Mouse (Mus musculus) monocyte, adult 5-6 weeks (primary cell): Measurements from ENCODE around the gene Hcar2. TPM values are rescaled to one million over a fixed set of nuclear protein-coding genes. Genes with fewer than 3 reads are reported as not detected.

ENCODE experiments used
- ATAC-seq: fragments of 153-309, 156-312 bp; replicated peaks from 2 replicates; pipeline ENCODE4 v1.8.0; 2017; ENCODE audit warnings: mild to moderate bottlenecking; ENCODE audit not compliant: low TSS enrichment, insufficient number of reproducible peaks, severe bottlenecking, poor library complexity, low FRiP score
- total RNA-seq: library from RNA; stranded (forward); fragments of 200-1000, 200-491, 200-594 nt; gene quantifications from 3 replicates; pipeline ENCODE4 v1.2.3, GENCODE M21; 2017

The Hcar2 gene
- total RNA-seq = 9.9 to 15.4 TPM (median 9.9 TPM) in 3 replicates

- peak; percentile 92 for ATAC-seq
Observed at GRCm38 (mm10) chr5:123865365-123865764, at the start of gene Hcar2. TSS of gene Hcar2 (minus strand) at chr5:123865499.

GRCm38 (mm10) chr5:123914852-123915251 lies 49.6 kb upstream of the Hcar2 start:
- no peak for ATAC-seq

GRCm38 (mm10) chr5:123907631-123907977 lies 42.3 kb upstream of the Hcar2 start:
- no peak for ATAC-seq

DNA sequence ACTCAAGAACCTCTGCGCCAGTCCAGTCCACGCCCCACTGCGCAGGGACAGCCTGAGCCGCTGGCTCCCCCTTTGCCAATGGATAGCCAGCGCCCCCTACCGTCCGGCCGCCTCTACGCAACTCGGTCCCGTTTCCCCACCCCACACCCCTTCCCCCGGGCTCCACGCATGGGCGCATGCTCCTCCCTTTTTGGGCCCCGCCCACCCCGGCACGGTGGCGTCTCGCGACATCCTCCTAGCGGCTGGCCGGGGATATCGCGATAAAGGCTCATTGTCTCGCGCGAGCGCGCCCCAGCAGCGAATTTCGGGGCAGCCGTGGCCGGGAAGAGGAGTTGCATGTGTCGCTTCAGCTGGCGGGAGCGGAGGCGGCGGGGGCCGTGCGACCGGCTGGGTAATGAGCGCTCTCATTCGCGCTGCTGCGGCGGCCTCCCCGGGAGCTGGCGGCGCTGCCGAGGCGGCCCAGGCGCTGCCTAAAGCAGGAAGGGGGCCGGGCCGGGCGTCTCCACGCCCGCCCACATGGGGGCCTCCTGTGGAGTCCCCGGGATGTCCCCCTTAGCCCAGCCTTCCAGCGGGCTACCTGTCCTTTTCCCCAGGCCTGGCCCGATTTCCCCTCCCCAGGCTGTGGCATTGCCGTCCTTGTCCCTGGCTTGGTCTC lies 41.8 kb upstream of the Hcar2 start, which contains the start of gene Denr:
Gene Denr (plus strand): TSS at position 200 of the 655 bp plus-strand sequence.
- peak; percentile 91 for ATAC-seq

DNA sequence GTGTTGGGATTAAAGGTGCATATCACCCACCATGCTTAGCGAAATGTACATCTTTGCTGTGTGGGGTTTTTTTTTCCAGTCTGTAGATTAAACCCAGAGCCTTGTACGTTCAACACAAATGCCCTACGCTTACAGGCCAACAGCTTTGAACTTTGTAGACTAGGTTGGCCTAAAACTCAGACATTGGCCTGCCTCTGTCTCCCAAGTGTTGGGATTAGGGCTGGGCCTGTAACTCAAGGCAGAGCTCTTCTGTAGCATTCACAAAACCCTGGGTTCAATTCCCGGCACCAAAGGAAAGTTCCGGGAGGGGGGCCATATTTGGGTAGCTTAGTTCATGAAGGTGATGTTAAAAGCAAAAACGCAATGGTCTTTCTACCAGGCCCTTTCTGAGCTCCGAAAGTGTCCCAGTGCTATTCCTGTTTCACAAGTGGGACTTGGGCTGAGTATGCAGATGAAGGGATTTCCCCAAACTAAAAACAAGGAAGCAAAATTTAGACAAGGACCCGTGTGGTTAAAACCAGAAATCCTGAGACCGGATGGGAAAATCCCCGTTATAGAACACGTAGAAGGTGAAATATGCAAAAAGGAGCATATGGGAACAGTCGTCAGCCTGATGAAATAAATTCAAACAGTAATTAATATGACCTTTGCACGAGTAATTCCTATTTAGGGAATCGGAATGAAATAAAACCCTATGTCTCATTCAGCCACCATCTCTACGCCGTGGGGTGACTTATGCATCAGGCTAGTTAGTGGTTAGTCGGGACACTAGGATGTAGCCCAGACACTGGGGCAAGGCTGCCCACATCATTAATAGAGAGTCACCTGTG lies 41.1 kb upstream of the Hcar2 start:
- no peak; the same call in 1 of the 2 replicates for ATAC-seq

- no peak for ATAC-seq
Observed at GRCm38 (mm10) chr5:123904059-123904672, 38.9 kb upstream of the Hcar2 start.

GRCm38 (mm10) chr5:123897352-123897751 lies 32.1 kb upstream of the Hcar2 start:
- ATAC-seq = peak; percentile 92

- ATAC-seq = no peak
Observed at GRCm38 (mm10) chr5:123896395-123896794, 31.1 kb upstream of the Hcar2 start.

GRCm38 (mm10) chr5:123893520-123893919 lies 28.2 kb upstream of the Hcar2 start:
- 0 out of 2 replicates have a peak, but pooled peaks have one; percentile 34 for ATAC-seq

GRCm38 (mm10) chr5:123891669-123892068 lies 26.4 kb upstream of the Hcar2 start:
- peak; percentile 77 for ATAC-seq

DNA sequence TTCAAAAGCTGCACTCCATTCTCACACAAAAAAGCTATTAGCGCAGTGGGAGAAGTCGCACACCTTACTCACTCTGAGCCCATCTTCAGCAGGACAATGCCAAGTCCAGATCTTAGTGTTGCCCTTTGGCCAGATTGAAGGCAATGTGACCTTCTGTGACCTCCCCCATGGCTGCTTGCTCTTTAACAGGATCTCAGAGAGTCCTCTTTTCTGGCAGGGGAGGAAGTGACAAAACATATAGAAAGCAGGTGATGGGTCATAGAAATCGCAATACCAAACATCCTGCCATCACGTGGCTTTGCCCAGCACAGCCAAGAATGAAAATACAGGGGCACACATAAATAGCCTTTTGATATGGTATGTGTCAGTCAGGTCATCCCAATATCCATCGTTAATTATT lies 25.7 kb upstream of the Hcar2 start:
- ATAC-seq = peak; percentile 72

- ATAC-seq = no peak
Observed at GRCm38 (mm10) chr5:123890312-123890711, 25.0 kb upstream of the Hcar2 start.

- no peak for ATAC-seq
Observed at GRCm38 (mm10) chr5:123886365-123886764, 21.1 kb upstream of the Hcar2 start.

DNA sequence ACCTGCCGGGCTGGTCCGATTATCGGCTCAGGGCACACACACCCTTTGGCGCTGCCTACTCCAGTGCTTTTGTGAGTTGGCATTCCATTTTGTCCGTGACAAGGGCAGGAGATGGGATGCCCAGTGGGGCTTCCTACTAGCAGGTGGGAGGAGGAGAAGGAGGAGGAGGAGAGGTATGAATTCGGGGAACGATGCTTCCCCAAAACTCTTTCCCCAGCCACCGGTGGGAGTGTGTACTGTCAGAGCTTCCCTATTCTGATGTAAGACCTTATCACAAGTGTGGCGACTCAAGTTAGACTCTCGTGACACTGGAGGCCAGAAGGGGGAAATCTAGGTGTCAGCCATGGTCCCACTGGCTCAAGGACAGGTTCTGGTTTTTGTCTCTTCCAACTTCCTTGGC lies 19.0 kb upstream of the Hcar2 start:
- peak; percentile 69 for ATAC-seq

DNA sequence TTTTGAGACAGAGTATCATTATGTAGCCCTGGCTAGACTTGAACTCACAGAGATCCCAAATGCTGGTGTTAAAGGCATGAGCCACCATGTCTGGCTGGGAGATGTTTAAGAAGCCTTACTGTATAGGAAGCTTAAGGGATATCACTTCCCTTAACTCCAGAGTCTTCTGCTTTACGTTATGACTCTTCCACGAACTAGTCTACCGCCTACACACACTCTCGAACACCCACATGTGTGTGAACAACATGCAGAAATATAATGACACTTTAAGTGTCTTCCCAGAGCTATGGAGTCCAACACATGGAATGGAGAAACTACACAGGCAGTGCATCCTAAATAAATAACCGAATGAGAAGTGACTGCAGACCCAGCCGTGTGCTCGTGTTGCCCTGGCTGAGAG lies 18.6 kb upstream of the Hcar2 start:
- no peak for ATAC-seq

- no peak for ATAC-seq
Observed at GRCm38 (mm10) chr5:123880778-123881177, 15.5 kb upstream of the Hcar2 start.

DNA sequence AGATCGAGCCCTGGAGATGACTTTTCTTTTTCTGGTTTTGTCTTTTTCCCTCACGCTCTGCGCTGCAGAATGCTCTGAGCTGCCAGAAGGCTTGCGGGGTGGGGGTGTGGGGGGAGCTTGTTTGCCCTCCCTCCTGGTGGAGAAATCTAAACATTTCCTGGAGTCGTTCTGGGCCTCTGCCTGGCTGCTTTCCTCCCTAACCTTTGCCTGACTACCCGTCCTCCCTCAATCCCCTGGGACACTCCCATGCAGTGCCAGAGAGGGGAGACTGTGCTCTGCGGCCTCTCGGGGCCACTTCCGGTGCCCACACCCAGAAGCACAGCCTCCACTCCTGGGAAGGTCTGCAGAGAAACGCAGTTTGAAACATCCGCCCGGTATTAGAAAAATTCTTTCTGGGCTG lies 14.6 kb upstream of the Hcar2 start, which contains the start of gene Hcar1:
Gene Hcar1 (minus strand): TSS at position 93 of the 400 bp plus-strand sequence.
- no peak for ATAC-seq

DNA sequence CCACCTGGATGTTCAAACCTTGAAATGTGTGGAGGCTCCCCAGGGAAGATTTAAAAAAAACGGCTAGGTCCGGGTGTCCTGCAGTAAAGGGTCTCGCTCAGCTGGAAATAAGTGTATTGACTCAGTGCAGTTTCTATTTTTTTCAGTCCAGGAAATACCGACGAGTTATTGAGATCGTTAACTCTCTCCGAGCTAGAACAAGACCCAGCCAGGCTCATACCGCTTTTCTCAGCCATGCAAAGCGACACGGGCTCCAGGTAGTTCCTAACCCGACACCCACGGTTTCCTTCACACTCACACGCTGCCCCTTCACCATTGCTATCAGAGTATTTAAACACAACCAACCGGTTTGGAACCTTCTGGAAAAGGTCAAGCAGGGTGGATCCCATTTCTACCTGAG lies 12.8 kb upstream of the Hcar2 start:
- no peak for ATAC-seq

DNA sequence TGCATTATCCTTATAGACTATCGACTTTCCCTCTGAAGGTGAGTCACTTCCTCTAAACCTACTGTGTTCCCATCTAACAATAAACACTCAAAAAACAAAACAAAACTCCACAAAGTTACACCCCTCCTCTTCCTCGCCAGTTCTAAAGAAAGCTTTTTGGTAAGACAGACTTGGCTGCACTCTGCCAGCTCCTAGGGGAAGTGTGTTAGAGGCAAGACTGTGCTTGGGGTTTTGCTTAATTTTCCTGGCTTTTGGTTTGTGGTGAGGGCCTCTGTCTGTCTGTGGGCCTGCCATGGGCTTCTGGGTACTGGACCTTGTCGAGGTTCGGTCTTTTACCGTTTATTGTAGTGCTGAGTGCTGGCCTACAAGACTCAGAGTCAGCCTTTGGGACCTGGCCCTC lies 8.9 kb upstream of the Hcar2 start:
- ATAC-seq = no peak

GRCm38 (mm10) chr5:123869615-123870014 lies 4.3 kb upstream of the Hcar2 start:
- ATAC-seq = no peak
